Mouse (Mus musculus) liver, adult 2 months (tissue): Measurements from ENCODE around the gene Ggcx.

Experiments
- CTCF ChIP-seq: fragments of 200-500 bp; IDR thresholded peaks from 2 replicates; pipeline ENCODE4 v1.5.1; 2011; ENCODE audit warnings: low read depth, low read length, control low read depth
- POLR2A ChIP-seq: fragments of 200-500 bp; IDR thresholded peaks from 2 replicates; pipeline ENCODE4 v1.6.1; 2011; ENCODE audit warnings: low read length, control low read depth; ENCODE audit not compliant: insufficient read depth; ENCODE audit errors: extremely low read depth

DNA sequence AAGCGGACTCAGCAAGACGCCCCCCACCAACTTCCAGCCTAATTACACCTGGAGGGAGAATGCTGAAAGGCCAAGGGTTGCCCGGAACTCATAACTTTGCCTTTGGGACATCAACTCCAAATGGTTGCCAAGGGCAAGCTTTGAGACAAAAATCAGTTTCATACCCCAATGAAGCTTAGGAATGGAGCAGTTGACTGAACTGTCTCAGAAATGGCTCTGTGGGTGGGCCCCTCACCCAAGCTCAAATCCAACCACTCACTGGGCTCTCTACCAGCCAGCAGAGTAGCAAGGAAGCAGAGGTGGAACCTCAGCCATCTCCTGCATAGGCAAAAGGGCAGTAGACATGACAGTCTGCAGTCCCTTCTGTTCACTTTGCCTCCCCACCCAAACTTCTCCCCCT, 26.3 kb upstream of the Ggcx start:
- TF ChIP-seq POLR2A (no peak), CTCF (no peak)
